Mouse (Mus musculus): ENCODE data around the gene Cux1. TPM values are rescaled to one million over a fixed set of nuclear protein-coding genes. Genes with fewer than 3 reads are reported as not detected.

The Cux1 gene
- polyA plus RNA-seq, 2 experiments, result 39.0 to 64.3 TPM

DNA sequence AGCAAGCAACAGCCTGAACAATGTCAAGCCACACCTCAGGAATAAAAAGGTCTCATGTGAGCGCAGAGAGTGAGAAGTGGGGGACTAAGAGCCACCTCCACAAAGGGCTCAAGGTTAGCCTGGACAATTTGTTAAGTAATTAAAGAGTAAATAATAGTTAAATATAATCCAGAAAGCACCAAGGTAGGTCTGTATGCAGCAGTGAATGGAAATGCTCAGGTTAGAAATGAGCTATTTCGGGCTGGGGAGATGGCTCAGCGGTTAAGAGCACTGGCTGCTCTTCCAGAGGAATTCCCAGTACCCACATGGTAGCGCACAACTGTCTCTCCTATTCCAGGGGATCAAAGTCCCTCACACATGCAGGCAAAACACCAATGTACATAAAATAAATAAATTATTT lies 59.7 kb downstream of the Cux1 start:
- Histone ChIP-seq H3K9me3 (ENCODE audit: control insufficient read depth, low read length) (no peaks in the 10 kb centered on the region), H3K4me2 (replicated peaks; ENCODE audit: low read depth, low read length, severe bottlenecking) (no peak overlapping the region), H3K27me3 (ENCODE audit: control insufficient read depth, insufficient read depth, low read length) (peaks cover 6% of the 10 kb centered on the region; the same call in 1 of the 2 replicates), H3K9ac (ENCODE audit: low read depth, low read length, severe bottlenecking) (no peak overlapping the region), H3K36me3 (ENCODE audit: control insufficient read depth, insufficient read depth, low read length) (no peaks in the 10 kb centered on the region), H3K27ac (replicated peaks; ENCODE audit: low read depth, low read length) (no peak overlapping the region), H3K4me3 (replicated peaks; ENCODE audit: low read length) (no peak overlapping the region), H3K4me1 (ENCODE audit: control insufficient read depth, insufficient read depth, low read length) (peaks cover 8% of the 10 kb centered on the region)
- TF ChIP-seq POLR2A (IDR thresholded peaks at IDR 0.05; ENCODE audit: borderline replicate concordance, extremely low read depth, insufficient read depth, insufficient read length), result no peak
- 90% methylated on average over 4 of the region's 4 CpGs for WGBS
- ATAC-seq (ENCODE audit: low FRiP score, low read depth) (no peak), DNase-seq (ENCODE audit: low spot score) (no peak)

DNA sequence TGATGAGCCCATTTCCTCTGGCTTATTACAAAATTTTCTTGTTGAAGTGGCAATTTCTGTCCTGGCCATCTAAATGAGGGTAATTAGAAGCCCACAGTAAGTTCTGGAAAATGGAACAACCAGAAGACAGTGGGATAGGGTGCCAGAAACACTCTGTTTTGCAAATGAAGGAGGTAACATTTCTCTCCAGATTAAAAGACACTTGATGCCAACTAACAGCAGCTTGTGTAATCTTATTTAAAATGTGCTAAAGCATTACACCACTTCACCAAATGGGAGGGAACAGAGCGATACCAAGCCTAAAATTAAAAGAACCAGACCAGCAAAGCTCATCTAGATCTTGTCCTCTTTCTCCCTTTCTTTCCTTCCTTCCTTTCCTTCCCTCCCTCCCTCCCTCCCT lies 61.0 kb downstream of the Cux1 start:
- Histone ChIP-seq H3K36me3 (ENCODE audit: control insufficient read depth, insufficient read depth, low read length) (no peaks in the 10 kb centered on the region), H3K27me3 (ENCODE audit: control insufficient read depth, insufficient read depth, low read length) (peaks cover 6% of the 10 kb centered on the region; the same call in 1 of the 2 replicates), H3K4me1 (ENCODE audit: control insufficient read depth, insufficient read depth, low read length) (peaks cover 15% of the 10 kb centered on the region), H3K27ac (replicated peaks; ENCODE audit: low read depth, low read length) (no peak overlapping the region), H3K9ac (ENCODE audit: low read depth, low read length, severe bottlenecking) (no peak overlapping the region), H3K4me2 (replicated peaks; ENCODE audit: low read depth, low read length, severe bottlenecking) (no peak overlapping the region), H3K9me3 (ENCODE audit: control insufficient read depth, low read length) (no peaks in the 10 kb centered on the region), H3K4me3 (replicated peaks; ENCODE audit: low read length) (no peak overlapping the region)
- no peak for TF ChIP-seq POLR2A (IDR thresholded peaks at IDR 0.05; ENCODE audit: borderline replicate concordance, extremely low read depth, insufficient read depth, insufficient read length)
- ATAC-seq (ENCODE audit: low FRiP score, low read depth), result no peak
- no peak for DNase-seq (ENCODE audit: low spot score)
- 80% methylated on average over 1 of the region's 1 CpGs for WGBS

DNA sequence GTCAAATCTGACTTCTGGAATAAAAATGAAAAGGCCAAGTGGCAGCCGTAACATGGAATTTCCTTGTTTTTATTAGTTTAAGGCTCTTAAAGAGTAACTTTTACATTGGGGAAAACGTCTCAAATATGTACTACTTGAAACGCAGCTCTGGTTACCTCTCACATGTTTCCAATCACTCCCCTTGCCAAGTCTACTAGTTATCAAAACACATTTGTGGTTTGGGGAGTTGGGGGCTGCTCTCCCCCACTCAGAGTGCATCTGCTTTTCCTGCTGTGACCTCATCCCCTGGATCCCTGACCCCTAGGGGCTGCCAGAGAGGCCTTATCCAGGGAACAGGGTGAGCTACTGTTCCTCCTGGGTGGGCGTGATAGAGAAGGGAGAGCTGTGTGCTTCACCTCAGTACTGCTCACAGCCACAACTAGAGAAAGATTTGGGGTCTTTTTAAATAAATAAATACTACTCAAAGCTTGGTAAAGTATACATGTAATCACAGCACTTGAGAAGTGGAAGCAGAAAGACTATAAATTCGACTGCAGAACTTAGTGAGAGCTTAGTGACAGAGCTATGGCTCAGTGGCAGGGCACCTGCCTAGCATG lies 64.7 kb downstream of the Cux1 start:
- Histone ChIP-seq H3K27me3 (ENCODE audit: control insufficient read depth, insufficient read depth, low read length) (peaks cover 16% of the 10 kb centered on the region; the same call in 1 of the 2 replicates), H3K9me3 (ENCODE audit: control insufficient read depth, low read length) (no peaks in the 10 kb centered on the region), H3K9ac (ENCODE audit: low read depth, low read length, severe bottlenecking) (no peak overlapping the region), H3K27ac (replicated peaks; ENCODE audit: low read depth, low read length) (no peak overlapping the region), H3K36me3 (ENCODE audit: control insufficient read depth, insufficient read depth, low read length) (no peaks in the 10 kb centered on the region), H3K4me1 (ENCODE audit: control insufficient read depth, insufficient read depth, low read length) (peaks cover 30% of the 10 kb centered on the region), H3K4me3 (replicated peaks; ENCODE audit: low read length) (no peak overlapping the region), H3K4me2 (replicated peaks; ENCODE audit: low read depth, low read length, severe bottlenecking) (0 out of 2 replicates have a peak overlapping the region, but pooled peaks have one; percentile 19)
- peak; percentile 62; the same call in 1 of the 2 replicates for ATAC-seq (ENCODE audit: low FRiP score, low read depth)
- DNase-seq (ENCODE audit: low spot score), result peak; percentile 76
- WGBS, result 15% methylated on average over 5 of the region's 5 CpGs
- no peak for TF ChIP-seq POLR2A (IDR thresholded peaks at IDR 0.05; ENCODE audit: borderline replicate concordance, extremely low read depth, insufficient read depth, insufficient read length)

DNA sequence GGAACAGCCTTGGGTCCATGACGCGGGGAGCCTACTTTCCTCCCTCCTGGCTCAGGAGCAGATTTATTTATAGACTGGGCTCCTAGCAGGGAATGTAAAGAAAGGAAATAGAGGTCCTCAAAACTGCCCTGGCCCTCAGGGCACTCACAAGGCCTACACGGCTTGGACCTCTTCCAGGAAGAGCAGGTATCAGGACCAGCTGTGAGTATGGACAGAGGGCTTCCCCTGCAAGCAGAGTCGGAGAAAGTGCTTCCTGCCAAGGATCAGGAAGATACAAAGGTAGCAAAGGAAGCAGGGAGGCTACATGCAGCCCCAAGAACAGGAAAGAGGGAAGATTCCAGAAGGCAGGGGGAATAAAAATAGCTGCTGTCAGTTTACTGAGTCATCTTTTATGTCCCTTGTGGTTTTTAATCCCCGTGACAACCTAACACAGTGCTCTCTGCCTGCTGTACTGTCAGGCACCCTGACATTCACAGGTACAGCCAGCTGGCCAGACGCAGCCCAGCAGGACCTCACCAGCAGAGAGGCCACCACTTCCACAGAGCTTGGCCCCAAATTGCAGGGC lies 66.9 kb downstream of the Cux1 start:
- Histone ChIP-seq H3K4me3 (replicated peaks; ENCODE audit: low read length) (no peak overlapping the region), H3K27ac (replicated peaks; ENCODE audit: low read depth, low read length) (no peak overlapping the region), H3K27me3 (ENCODE audit: control insufficient read depth, insufficient read depth, low read length) (peaks cover 16% of the 10 kb centered on the region; the same call in 1 of the 2 replicates), H3K4me2 (replicated peaks; ENCODE audit: low read depth, low read length, severe bottlenecking) (no peak overlapping the region), H3K9ac (ENCODE audit: low read depth, low read length, severe bottlenecking) (no peak overlapping the region), H3K4me1 (ENCODE audit: control insufficient read depth, insufficient read depth, low read length) (peaks cover 30% of the 10 kb centered on the region), H3K36me3 (ENCODE audit: control insufficient read depth, insufficient read depth, low read length) (no peaks in the 10 kb centered on the region), H3K9me3 (ENCODE audit: control insufficient read depth, low read length) (no peaks in the 10 kb centered on the region)
- TF ChIP-seq POLR2A (IDR thresholded peaks at IDR 0.05; ENCODE audit: borderline replicate concordance, extremely low read depth, insufficient read depth, insufficient read length), result no peak
- 38% methylated on average over 6 of the region's 6 CpGs for WGBS
- DNase-seq (ENCODE audit: low spot score), result no peak
- ATAC-seq (ENCODE audit: low FRiP score, low read depth), result no peak

DNA sequence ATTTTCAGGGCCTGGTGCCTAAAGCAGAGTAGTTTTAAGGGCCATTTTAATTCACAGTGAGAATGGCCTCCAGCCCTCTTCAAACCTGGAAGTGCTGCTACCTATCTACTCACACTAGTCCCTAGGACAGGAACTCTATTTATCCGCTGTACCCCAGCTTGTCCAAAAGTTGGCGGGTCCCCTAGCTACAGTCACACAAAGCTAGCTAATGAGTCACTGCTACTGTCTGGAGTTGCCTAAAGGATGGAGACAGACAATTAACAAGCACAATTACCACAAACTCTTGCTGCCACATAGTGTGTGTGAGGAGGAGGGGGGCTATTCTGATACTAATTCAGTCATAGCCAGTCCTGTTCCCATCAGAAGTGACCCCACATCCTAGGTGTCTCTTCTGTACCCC lies 68.0 kb downstream of the Cux1 start:
- Histone ChIP-seq H3K9ac (ENCODE audit: low read depth, low read length, severe bottlenecking) (no peak overlapping the region), H3K4me3 (replicated peaks; ENCODE audit: low read length) (no peak overlapping the region), H3K9me3 (ENCODE audit: control insufficient read depth, low read length) (no peaks in the 10 kb centered on the region), H3K4me1 (ENCODE audit: control insufficient read depth, insufficient read depth, low read length) (peaks cover 30% of the 10 kb centered on the region), H3K36me3 (ENCODE audit: control insufficient read depth, insufficient read depth, low read length) (no peaks in the 10 kb centered on the region), H3K27ac (replicated peaks; ENCODE audit: low read depth, low read length) (no peak overlapping the region), H3K4me2 (replicated peaks; ENCODE audit: low read depth, low read length, severe bottlenecking) (no peak overlapping the region), H3K27me3 (ENCODE audit: control insufficient read depth, insufficient read depth, low read length) (peaks cover 16% of the 10 kb centered on the region; the same call in 1 of the 2 replicates)
- 75% methylated on average over 2 of the region's 2 CpGs for WGBS
- DNase-seq (ENCODE audit: low spot score) (no peak), ATAC-seq (ENCODE audit: low FRiP score, low read depth) (no peak)
- TF ChIP-seq POLR2A (IDR thresholded peaks at IDR 0.05; ENCODE audit: borderline replicate concordance, extremely low read depth, insufficient read depth, insufficient read length), result no peak
